Mouse (Mus musculus): ENCODE measurements at regions not wholly inside any gene's neighbourhood (a gene's known extent, or its start where the extent isn't known, plus 50 kb on each side); places are given as distances from the start of the nearest gene placed in this dataset.

GRCm38 (mm10) chr16:51160768-51161167, 569.8 kb upstream of the Ccdc54 start:
- TF ChIP-seq CTCF (IDR thresholded peaks at IDR 0.05; ENCODE audit: low read depth) (no peak), EP300 (IDR thresholded peaks at IDR 0.05; ENCODE audit: low read depth) (no peak)

Measured in heart, postnatal 0 days (tissue).